Mouse (Mus musculus) MEL (cell line): ENCODE measurements around the gene Hspa12b.

ENCODE experiments used
- CTCF ChIP-seq, 3 experiments: IDR thresholded peaks in 2 of 3; conservative IDR thresholded peaks in 1 of 3; 2 replicates each; pipeline ENCODE4 v1.5.1; 2011 to 2012; ENCODE audit warnings: low read length in 3 of 3, low read depth in 2 of 3, mild to moderate bottlenecking in 2 of 3, improper control_type of control experiment in 1 of 3, inconsistent platforms in 1 of 3, mixed read lengths in 1 of 3, moderate library complexity in 1 of 3; ENCODE audit not compliant: control insufficient read depth in 1 of 3, insufficient read depth in 1 of 3, poor library complexity in 1 of 3, severe bottlenecking in 1 of 3
- EP300 ChIP-seq, 2 experiments: IDR thresholded peaks; 2 replicates each; pipeline ENCODE4 v1.6.1; 2011; ENCODE audit warnings: improper control_type of control experiment in 2 of 2, low read length in 2 of 2, low read depth in 1 of 2, mild to moderate bottlenecking in 1 of 2
- ETS1 ChIP-seq: IDR thresholded peaks from 2 replicates; pipeline ENCODE4 v1.6.1; 2012; ENCODE audit warnings: low read depth, mild to moderate bottlenecking, inconsistent platforms, low read length, improper control_type of control experiment, moderate library complexity
- GABPA ChIP-seq: IDR thresholded peaks from 2 replicates; pipeline ENCODE4 v1.6.1; 2012; ENCODE audit warnings: low read depth, mild to moderate bottlenecking, inconsistent platforms, low read length, improper control_type of control experiment, moderate library complexity
- GATA1 ChIP-seq: IDR thresholded peaks from 2 replicates; pipeline ENCODE4 v1.6.1; 2011; ENCODE audit warnings: low read depth, low read length, improper control_type of control experiment
- HCFC1 ChIP-seq: IDR thresholded peaks from 2 replicates; pipeline ENCODE4 v1.6.1; 2012; ENCODE audit warnings: low read depth, mild to moderate bottlenecking, inconsistent platforms, low read length, improper control_type of control experiment, moderate library complexity
- MAX ChIP-seq: IDR thresholded peaks from 2 replicates; pipeline ENCODE4 v1.6.1; 2011; ENCODE audit warnings: low read length, improper control_type of control experiment
- MAZ ChIP-seq: IDR thresholded peaks from 2 replicates; pipeline ENCODE4 v1.6.1; 2012; ENCODE audit warnings: low read depth, mild to moderate bottlenecking, inconsistent platforms, low read length, improper control_type of control experiment
- MYB ChIP-seq: IDR thresholded peaks from 2 replicates; pipeline ENCODE4 v1.6.1; 2011; ENCODE audit warnings: mild to moderate bottlenecking, low read depth, low read length, improper control_type of control experiment
- POLR2A ChIP-seq, 2 experiments: IDR thresholded peaks; 2 replicates each; pipeline ENCODE4 v1.6.1; 2011 to 2012; ENCODE audit warnings: low read length in 2 of 2, mild to moderate bottlenecking in 2 of 2, control low read depth in 1 of 2, improper control_type of control experiment in 1 of 2, low read depth in 1 of 2, moderate library complexity in 1 of 2; ENCODE audit not compliant: control insufficient read depth in 1 of 2, insufficient read depth in 1 of 2, poor library complexity in 1 of 2
- POLR2AphosphoS2 ChIP-seq: IDR thresholded peaks from 2 replicates; pipeline ENCODE4 v1.6.1; 2011; ENCODE audit warnings: low read length, improper control_type of control experiment
- SMC3 ChIP-seq: IDR thresholded peaks from 2 replicates; pipeline ENCODE4 v1.6.1; 2011; ENCODE audit warnings: low read depth, low read length, improper control_type of control experiment
- TCF12 ChIP-seq: IDR thresholded peaks from 2 replicates; pipeline ENCODE4 v1.6.1; 2014; ENCODE audit warnings: low read depth, mild to moderate bottlenecking, inconsistent platforms, low read length, improper control_type of control experiment, moderate library complexity
- USF1 ChIP-seq: IDR thresholded peaks from 2 replicates; pipeline ENCODE4 v1.6.1; 2014; ENCODE audit warnings: low read depth, mild to moderate bottlenecking, inconsistent platforms, low read length, improper control_type of control experiment, moderate library complexity

DNA sequence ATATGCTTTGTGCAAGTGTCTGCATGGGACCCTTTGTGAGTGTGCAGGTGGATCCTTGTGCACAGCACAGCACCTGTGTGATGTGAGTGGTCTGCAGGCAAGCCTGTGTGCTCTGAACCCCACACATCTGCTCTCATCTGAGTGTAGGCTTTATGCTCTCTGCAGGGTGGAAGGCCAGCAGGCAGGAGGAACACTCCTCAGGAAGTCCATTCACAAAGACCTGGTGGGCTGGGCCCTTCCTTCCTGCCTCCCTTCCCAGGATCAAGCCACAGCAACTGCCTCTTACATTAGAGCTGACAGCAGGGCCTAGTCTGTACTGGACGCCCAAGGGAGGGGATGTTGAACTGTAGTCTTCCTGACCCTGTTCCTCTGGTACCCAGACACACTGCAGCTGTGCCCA lies 7.3 kb downstream of the Hspa12b start:
- TF ChIP-seq POLR2A (IDR thresholded peaks at IDR 0.05; ENCODE audit: control insufficient read depth in 1 of 2, insufficient read depth in 1 of 2, low read depth in 1 of 2, low read length in 2 of 2, poor library complexity in 1 of 2) (no peak), CTCF (IDR thresholded peaks at IDR 0.05 in 2 of 3, conservative IDR thresholded peaks at IDR 0.05 in 1 of 3; ENCODE audit: control insufficient read depth in 1 of 3, insufficient read depth in 1 of 3, low read depth in 2 of 3, low read length in 3 of 3, poor library complexity in 1 of 3, severe bottlenecking in 1 of 3) (no peak), TCF12 (no peak), EP300 (IDR thresholded peaks at IDR 0.05; ENCODE audit: low read depth in 1 of 2, low read length in 2 of 2) (no peak), SMC3 (no peak), GABPA (no peak), MAZ (no peak), HCFC1 (no peak), MAX (no peak), POLR2AphosphoS2 (no peak), ETS1 (no peak), GATA1 (no peak), MYB (no peak), USF1 (no peak)
